Mouse (Mus musculus) hindbrain, embryonic 11.5 days (tissue): ENCODE results near the gene Rab4b. TPM values are rescaled to one million over a fixed set of nuclear protein-coding genes. Genes with fewer than 3 reads are reported as not detected.
A peak's percentile ranks its signal among the peaks of the same experiment; 100 is the strongest.

Experiments used
- ATAC-seq: fragments of 200-750 bp; cut with Nextera tagmentation; 2 replicates; pipeline ENCODE4 v1.8.0; 2017; ENCODE audit warnings: mild to moderate bottlenecking, moderate TSS enrichment, moderate library complexity; ENCODE audit not compliant: low FRiP score
- DNase-seq: peaks from one replicate; pipeline ENCODE4 v3.0.0-alpha.2; 2015; ENCODE audit warnings: low spot score
- H3K27ac ChIP-seq: fragments of 300-500 bp; sonication (generic); 2 replicates; pipeline ENCODE4 v1.5.1; 2014; ENCODE audit warnings: mild to moderate bottlenecking, low read depth, low read length
- H3K27me3 ChIP-seq: fragments of 300-500 bp; sonication (generic); 2 replicates; pipeline ENCODE4 v1.6.1; 2014; ENCODE audit warnings: mild to moderate bottlenecking, low read length, moderate library complexity, mixed read lengths; ENCODE audit not compliant: control insufficient read depth, insufficient read depth
- H3K36me3 ChIP-seq: fragments of 300-500 bp; sonication (generic); 2 replicates; pipeline ENCODE4 v1.6.1; 2014; ENCODE audit warnings: mild to moderate bottlenecking, low read length, moderate library complexity, mixed read lengths; ENCODE audit not compliant: control insufficient read depth, insufficient read depth
- H3K4me1 ChIP-seq: fragments of 300-500 bp; sonication (generic); replicated peaks from 2 replicates; pipeline ENCODE4 v1.6.1; 2014; ENCODE audit warnings: low read length, mixed read lengths; ENCODE audit not compliant: control insufficient read depth, insufficient read depth
- H3K4me2 ChIP-seq: fragments of 300-500 bp; sonication (generic); replicated peaks from 2 replicates; pipeline ENCODE4 v1.6.1; 2014; ENCODE audit warnings: mild to moderate bottlenecking, low read depth, low read length
- H3K4me3 ChIP-seq: fragments of 300-500 bp; sonication (generic); 2 replicates; pipeline ENCODE4 v1.5.1; 2014; ENCODE audit warnings: low read depth, low read length
- H3K9ac ChIP-seq: fragments of 300-500 bp; sonication (generic); 2 replicates; pipeline ENCODE4 v1.6.1; 2014; ENCODE audit warnings: low read depth, low read length
- H3K9me3 ChIP-seq: fragments of 300-500 bp; sonication (generic); 2 replicates; pipeline ENCODE4 v1.6.1; 2016; ENCODE audit warnings: low read length; ENCODE audit not compliant: control insufficient read depth
- WGBS: fragments of 180-500 bp; shearing (Covaris S2); extraction: QIAGEN DNeasy Blood & Tissue Kit; methylation state at CpG from one replicate; pipeline ENCODE4 v1.1.7; 2014; 5-methylcytosine and 5-hydroxymethylcytosine counted together
- polyA plus RNA-seq: library from polyadenylated mRNA; unstranded; fragments of >200 nt; fragmentation: Nextera tagmentation; extraction: Ambion mirVana; gene quantifications from 2 replicates; pipeline ENCODE4 v1.2.1, GENCODE M21; 2014

Rab4b gene
- polyA plus RNA-seq, 1 experiment from 2014 or later, result 75.4 TPM

DNA sequence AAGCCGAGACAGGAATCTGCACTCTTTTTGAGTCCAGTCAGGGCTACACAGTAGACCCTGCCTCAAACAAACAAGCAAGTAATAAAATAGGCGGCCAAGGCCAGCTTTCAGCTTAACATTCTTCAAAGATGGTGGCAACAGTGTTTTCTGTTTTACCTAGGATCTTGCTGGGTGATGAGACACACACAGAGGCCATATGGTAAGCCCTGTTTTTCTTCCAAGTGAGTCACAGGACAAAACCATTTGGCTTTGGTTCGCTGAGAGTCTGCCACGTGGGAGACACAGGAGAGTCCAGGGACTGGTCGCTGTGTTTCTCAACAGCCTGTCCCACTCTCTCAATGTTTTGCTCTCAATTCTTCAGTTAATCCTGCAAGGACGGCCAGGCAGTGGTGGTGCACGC is 39.9 kb upstream of the Rab4b start:
- no peaks in the 10 kb centered on the region for H3K4me1 ChIP-seq
- WGBS, result 88% methylated on average over 7 of the region's 7 CpGs
- H3K36me3 ChIP-seq, result no peaks in the 10 kb centered on the region; the same call in 1 of the 2 replicates

DNA sequence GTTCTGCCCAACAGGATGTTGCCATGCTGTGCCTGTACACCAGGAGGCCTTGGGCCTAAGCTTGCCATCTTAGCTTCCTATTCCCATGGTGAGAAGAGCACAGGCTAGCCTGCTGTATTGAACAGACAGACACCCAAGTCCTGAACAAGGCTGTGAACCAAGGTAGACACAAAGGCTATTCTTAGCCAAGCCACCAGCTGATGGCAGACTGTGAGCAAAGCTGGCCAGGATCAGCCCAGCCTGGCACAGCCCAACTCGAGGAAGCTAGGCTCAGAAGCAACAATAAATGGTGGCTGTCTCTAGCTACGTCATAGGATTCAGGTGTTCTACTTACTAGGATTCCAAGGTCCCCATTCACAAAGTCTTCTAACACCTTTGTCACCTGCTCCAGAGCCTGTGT is 33.9 kb upstream of the Rab4b start:
- no peak overlapping the region for H3K4me2 ChIP-seq
- DNase-seq (no peak), ATAC-seq (no peak)
- H3K9me3 ChIP-seq, result no peaks in the 10 kb centered on the region
- no peaks in the 10 kb centered on the region for H3K4me1 ChIP-seq
- no peak overlapping the region for H3K9ac ChIP-seq
- no peak overlapping the region for H3K4me3 ChIP-seq
- peaks cover 6% of the 10 kb centered on the region for H3K36me3 ChIP-seq
- 90% methylated on average over 2 of the region's 2 CpGs for WGBS
- no peaks in the 10 kb centered on the region for H3K27me3 ChIP-seq
- no peak overlapping the region for H3K27ac ChIP-seq

More for the DNA sequence above, 39.9 kb upstream of the Rab4b start:
- no peaks in the 10 kb centered on the region for H3K27me3 ChIP-seq
- no peak overlapping the region for H3K27ac ChIP-seq
- H3K9me3 ChIP-seq, result no peaks in the 10 kb centered on the region
- no peak overlapping the region for H3K4me2 ChIP-seq
- no peak overlapping the region for H3K4me3 ChIP-seq
- DNase-seq (no peak), ATAC-seq (no peak)
- H3K9ac ChIP-seq, result no peak overlapping the region

DNA sequence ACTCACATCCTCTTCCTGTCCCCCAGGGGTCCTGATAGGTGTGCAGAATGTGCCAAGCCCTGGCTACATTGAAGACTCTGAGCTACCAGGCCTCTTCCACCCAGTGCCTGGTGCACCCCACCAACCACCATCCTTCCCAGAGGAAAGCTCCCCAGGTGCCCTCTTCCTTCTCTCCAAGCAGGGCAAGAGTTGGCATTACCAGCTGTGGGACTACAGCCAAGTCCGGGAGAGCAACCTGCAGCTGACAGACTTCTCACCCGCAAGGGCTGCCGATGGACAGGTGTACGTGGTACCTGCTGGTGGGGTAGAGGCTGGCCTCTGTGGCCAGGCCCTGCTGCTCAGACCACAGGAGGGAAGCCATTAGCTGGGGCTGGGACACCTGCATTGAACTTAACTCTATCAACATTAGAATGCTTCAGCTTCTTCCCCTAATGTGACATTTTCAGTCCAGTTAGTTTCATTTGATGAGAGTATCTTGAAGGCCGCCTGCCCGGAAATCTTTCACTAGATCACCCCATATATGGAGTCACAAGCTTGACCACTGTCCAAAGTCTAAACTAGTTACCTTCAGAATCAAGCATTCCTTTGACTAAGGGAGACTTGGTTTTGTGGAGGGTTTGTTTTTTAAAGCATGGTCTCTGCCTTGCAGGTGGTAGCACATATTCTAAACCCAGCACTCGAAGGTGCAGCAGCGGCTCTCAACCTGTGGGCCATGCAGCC is 25.2 kb upstream of the Rab4b start:
- H3K9ac ChIP-seq, result no peak overlapping the region
- 94% methylated on average over 8 of the region's 8 CpGs for WGBS

DNA sequence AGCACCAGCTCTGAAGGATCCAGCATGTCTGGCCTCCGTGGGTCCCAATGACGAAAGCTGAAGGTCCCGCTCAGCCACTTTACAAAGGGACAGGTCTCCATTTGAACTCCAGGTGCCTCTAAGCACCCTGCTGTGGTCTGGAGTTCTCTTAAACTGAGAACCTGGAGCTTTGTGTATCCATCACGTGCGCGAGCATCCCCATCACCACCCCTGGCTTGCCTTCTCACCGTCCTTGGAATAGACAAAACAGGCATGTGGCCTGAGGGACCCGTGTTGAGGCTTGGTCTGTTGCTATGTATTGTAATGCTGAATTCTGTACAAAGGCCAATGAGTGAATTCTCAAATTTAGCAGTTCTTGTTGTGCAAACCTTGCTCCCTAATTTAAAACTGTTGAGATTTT is 20.1 kb upstream of the Rab4b start:
- WGBS, result 92% methylated on average over 8 of the region's 8 CpGs
- no peaks in the 10 kb centered on the region for H3K4me1 ChIP-seq
- no peak for ATAC-seq
- H3K27me3 ChIP-seq, result no peaks in the 10 kb centered on the region
- no peak overlapping the region for H3K27ac ChIP-seq
- no peaks in the 10 kb centered on the region for H3K9me3 ChIP-seq
- no peak overlapping the region for H3K9ac ChIP-seq
- no peak overlapping the region for H3K4me3 ChIP-seq
- no peak for DNase-seq
- no peak overlapping the region for H3K4me2 ChIP-seq
- H3K36me3 ChIP-seq, result peaks cover 2% of the 10 kb centered on the region; the same call in 1 of the 2 replicates

More for the DNA sequence above, 25.2 kb upstream of the Rab4b start:
- no peak for ATAC-seq
- Histone ChIP-seq H3K9me3 (no peaks in the 10 kb centered on the region), H3K27ac (no peak overlapping the region), H3K36me3 (no peaks in the 10 kb centered on the region; the same call in 1 of the 2 replicates), H3K4me3 (no peak overlapping the region), H3K27me3 (no peaks in the 10 kb centered on the region), H3K4me2 (no peak overlapping the region), H3K4me1 (no peaks in the 10 kb centered on the region)
- DNase-seq, result no peak

DNA sequence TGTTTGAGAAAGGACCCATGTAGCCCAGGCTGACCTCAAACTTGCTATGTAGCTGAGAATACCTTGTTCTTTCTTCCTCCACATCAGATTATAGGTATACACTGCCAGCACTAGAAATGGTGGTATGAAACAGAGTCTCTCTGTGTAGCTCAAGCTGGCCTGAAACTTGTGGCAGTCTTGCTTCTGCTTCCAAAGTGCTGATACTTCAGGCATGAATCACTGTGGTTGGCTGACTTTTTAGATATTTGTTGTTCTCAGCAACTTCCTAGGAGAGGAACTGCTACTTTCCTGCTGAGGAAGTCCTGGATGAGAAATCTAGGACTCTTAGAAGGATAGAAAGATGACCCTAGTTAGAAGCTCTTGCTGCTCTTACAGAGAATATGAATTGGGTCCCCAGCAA is 19.7 kb upstream of the Rab4b start:
- Histone ChIP-seq H3K4me3 (no peak overlapping the region), H3K9me3 (no peaks in the 10 kb centered on the region), H3K27ac (no peak overlapping the region), H3K27me3 (no peaks in the 10 kb centered on the region), H3K4me1 (no peaks in the 10 kb centered on the region; the same call in 1 of the 2 replicates), H3K9ac (no peak overlapping the region), H3K4me2 (no peak overlapping the region), H3K36me3 (peaks cover 5% of the 10 kb centered on the region; the same call in 1 of the 2 replicates)
- no peak for ATAC-seq
- DNase-seq, result no peak

GRCm38 (mm10) chr7:27197634-27198033 is 18.9 kb upstream of the Rab4b start:
- H3K9me3 ChIP-seq, result no peaks in the 10 kb centered on the region
- no peak overlapping the region for H3K27ac ChIP-seq
- no peaks in the 10 kb centered on the region; the same call in 1 of the 2 replicates for H3K4me1 ChIP-seq
- ATAC-seq (no peak), DNase-seq (no peak)
- H3K9ac ChIP-seq, result no peak overlapping the region
- peaks cover 5% of the 10 kb centered on the region; the same call in 1 of the 2 replicates for H3K36me3 ChIP-seq
- 92% methylated on average over 8 of the region's 8 CpGs for WGBS
- H3K4me3 ChIP-seq, result no peak overlapping the region
- H3K4me2 ChIP-seq, result no peak overlapping the region
- no peaks in the 10 kb centered on the region for H3K27me3 ChIP-seq

DNA sequence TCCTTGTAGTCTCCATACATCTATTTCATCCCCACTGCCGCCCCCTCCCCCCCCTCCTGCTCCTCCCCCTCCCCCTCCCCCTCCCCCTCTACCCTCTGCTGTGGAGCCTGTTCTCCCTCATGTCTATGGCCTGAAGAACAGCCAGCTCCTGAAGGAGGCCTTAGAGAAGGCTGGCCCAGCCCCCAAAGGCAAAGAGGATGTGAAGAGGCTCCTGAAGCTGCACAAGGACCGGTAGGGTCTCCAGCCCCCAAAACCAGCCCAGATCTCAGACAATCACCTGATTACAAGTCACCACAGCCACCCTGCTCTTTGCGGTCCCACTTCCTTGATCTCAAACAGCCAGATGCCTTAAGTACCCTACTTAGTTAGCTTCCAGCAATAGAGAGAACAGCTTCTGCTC is 18.4 kb upstream of the Rab4b start:
- Histone ChIP-seq H3K27ac (no peak overlapping the region), H3K4me2 (no peak overlapping the region)

DNA sequence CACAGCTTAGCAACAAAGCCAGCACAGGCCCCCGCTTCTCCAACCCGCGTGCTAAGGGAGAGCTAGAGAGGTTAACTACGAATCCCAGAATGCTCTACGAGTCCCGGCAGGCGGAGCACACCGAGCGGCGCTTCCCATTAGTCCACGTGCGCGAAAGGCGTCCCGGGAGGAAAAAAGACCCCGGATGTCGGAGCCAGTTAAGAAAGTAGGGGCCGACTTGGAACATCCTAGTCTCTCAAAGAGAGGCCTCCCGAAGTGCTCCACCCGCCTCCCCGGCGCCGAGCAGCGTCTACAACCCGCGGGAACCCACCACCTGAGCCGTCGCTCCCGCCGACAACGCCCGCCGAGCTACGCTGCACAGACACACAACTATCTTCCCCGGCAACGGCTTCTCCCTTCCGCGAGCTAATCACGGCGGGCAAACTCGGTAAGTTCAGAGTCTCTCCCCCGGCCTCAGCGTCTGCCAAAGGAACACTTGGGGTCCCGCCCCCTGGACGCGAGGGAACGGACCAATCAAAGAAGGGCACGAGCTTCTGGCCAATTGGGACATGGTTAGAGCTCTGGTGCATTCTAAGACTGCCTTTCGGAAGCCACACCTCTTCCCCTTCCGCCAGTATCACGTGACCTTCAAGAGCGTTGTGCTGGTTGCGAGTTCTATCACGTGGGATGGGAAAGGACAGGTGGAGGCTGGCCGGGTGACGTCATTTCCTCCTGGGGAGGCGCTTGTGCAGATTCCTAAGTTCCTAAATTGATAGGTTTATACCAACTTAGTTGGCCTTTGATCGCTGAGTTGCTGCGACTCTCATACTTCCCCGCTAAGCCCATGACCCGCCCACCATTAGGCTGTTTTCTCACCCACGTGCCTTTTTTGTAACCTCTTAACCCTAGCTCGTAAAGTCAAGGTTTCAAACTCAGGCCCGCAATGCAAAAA is 17.2 kb upstream of the Rab4b start, which contains the start of the genes BC024978 and Snrpa:
Gene BC024978, plus strand, starts transcription at position 101 of the 931 bp plus-strand sequence.
Gene Snrpa, minus strand, starts transcription at position 591 of the 931 bp plus-strand sequence.
- peak; percentile 99 for ATAC-seq

More for the DNA sequence above, 18.4 kb upstream of the Rab4b start:
- 100% methylated on average over 3 of the region's 3 CpGs for WGBS
- no peaks in the 10 kb centered on the region for H3K9me3 ChIP-seq
- H3K4me1 ChIP-seq, result no peaks in the 10 kb centered on the region; the same call in 1 of the 2 replicates
- no peak for DNase-seq
- no peak for ATAC-seq
- H3K4me3 ChIP-seq, result no peak overlapping the region
- H3K27me3 ChIP-seq, result no peaks in the 10 kb centered on the region
- H3K36me3 ChIP-seq, result peaks cover 9% of the 10 kb centered on the region; the same call in 1 of the 2 replicates
- no peak overlapping the region for H3K9ac ChIP-seq

More for the DNA sequence above, 17.2 kb upstream of the Rab4b start, which contains the start of the genes BC024978 and Snrpa:
- peaks cover 19% of the 10 kb centered on the region for H3K36me3 ChIP-seq
- peak within 1 kb of the TSS; percentile 94 for H3K27ac ChIP-seq
- peak within 1 kb of the TSS; percentile 88 for H3K9ac ChIP-seq
- peak within 1 kb of the TSS; percentile 78 for H3K4me2 ChIP-seq
- DNase-seq, result peak; percentile 95
- H3K9me3 ChIP-seq, result no peaks in the 10 kb centered on the region
- WGBS, result 2% methylated on average over 63 of the region's 64 CpGs
- H3K27me3 ChIP-seq, result no peaks in the 10 kb centered on the region
- H3K4me3 ChIP-seq, result peak within 1 kb of the TSS; percentile 88
- H3K4me1 ChIP-seq, result no peaks in the 10 kb centered on the region; the same call in 1 of the 2 replicates
